8 mouse cellular contexts compared by ENCODE assay signal in genomic region chr9:120492010-120492399, GRCm38 (mm10). TPM values are rescaled to one million over a fixed set of nuclear protein-coding genes. Genes with fewer than 3 reads are reported as not detected.
A peak's percentile ranks its signal among the peaks of the same experiment; 100 is the strongest.
DNase-seq lines count a peak whose midpoint lies in the region; ATAC-seq and TF ChIP-seq lines count a peak whose summit lies in the region.

Gene Eif1b (plus strand): TSS chr9:120492232.

- 4% methylated on average over 19 of the region's 19 CpGs for WGBS in hindbrain, postnatal 0 days
- 5% methylated on average over 19 of the region's 19 CpGs for WGBS in liver, embryonic 16.5 days (ENCODE audit: insufficient replicate concordance)
- 3% methylated on average over 19 of the region's 19 CpGs for WGBS in stomach, embryonic 16.5 days

- peak; percentile 45 for ATAC-seq in hindbrain, postnatal 0 days
- ATAC-seq in liver, embryonic 16.5 days (ENCODE audit: low read depth): peak; percentile 19; the same call in 1 of the 2 replicates
- peak; percentile 7 for ATAC-seq in stomach, embryonic 16.5 days (ENCODE audit: insufficient read depth, low FRiP score)

- peak within 1 kb of the TSS; percentile 87 for H3K4me2 ChIP-seq in hindbrain, postnatal 0 days (ENCODE audit: low read depth, low read length)
- peak within 1 kb of the TSS; percentile 92 for H3K4me2 ChIP-seq in liver, embryonic 16.5 days (ENCODE audit: low read depth, low read length)
- H3K4me2 ChIP-seq in stomach, embryonic 16.5 days (ENCODE audit: low read depth, low read length): peak within 1 kb of the TSS; percentile 84

- H3K36me3 ChIP-seq in hindbrain, postnatal 0 days (ENCODE audit: insufficient read depth, low read length): peaks cover 22% of the 10 kb centered on the region; the same call in 1 of the 2 replicates
- H3K36me3 ChIP-seq in liver, embryonic 16.5 days (ENCODE audit: control insufficient read depth, insufficient read depth): peaks cover 22% of the 10 kb centered on the region
- peaks cover 17% of the 10 kb centered on the region for H3K36me3 ChIP-seq in stomach, embryonic 16.5 days (ENCODE audit: control insufficient read depth, insufficient read depth, low read length)

- no peaks in the 10 kb centered on the region for H3K4me1 ChIP-seq in hindbrain, postnatal 0 days (ENCODE audit: insufficient read depth, low read length)
- H3K4me1 ChIP-seq in liver, embryonic 16.5 days (ENCODE audit: control insufficient read depth, low read depth, low read length): peaks cover 17% of the 10 kb centered on the region
- H3K4me1 ChIP-seq in stomach, embryonic 16.5 days (ENCODE audit: control insufficient read depth, insufficient read depth, low read length): peaks cover 9% of the 10 kb centered on the region

- H3K9ac ChIP-seq in hindbrain, postnatal 0 days (replicated peaks; ENCODE audit: low read length): peak within 1 kb of the TSS; percentile 99
- H3K9ac ChIP-seq in liver, embryonic 16.5 days (ENCODE audit: low read depth, low read length): peak within 1 kb of the TSS; percentile 90
- peak within 1 kb of the TSS; percentile 99 for H3K9ac ChIP-seq in stomach, embryonic 16.5 days (ENCODE audit: low read length)

- intact Hi-C loops in left cerebral cortex, adult 2 months (cut with DNase I): loop anchor here (5.0 kb wide), 1 partner anchor 310 kb away; no protein-coding TSS in a partner anchor

- H3K9me3 ChIP-seq in hindbrain, postnatal 0 days (ENCODE audit: low read length): no peaks in the 10 kb centered on the region
- H3K9me3 ChIP-seq in liver, embryonic 16.5 days (replicated peaks; ENCODE audit: control insufficient read depth, low read length): no peaks in the 10 kb centered on the region
- H3K9me3 ChIP-seq in stomach, embryonic 16.5 days (replicated peaks; ENCODE audit: control insufficient read depth, low read length): no peaks in the 10 kb centered on the region

- peak within 1 kb of the TSS; percentile 94 for H3K27ac ChIP-seq in left cerebral cortex, adult 2 months
- H3K27ac ChIP-seq in hindbrain, postnatal 0 days: peak within 1 kb of the TSS; percentile 92
- peak within 1 kb of the TSS; percentile 90 for H3K27ac ChIP-seq in liver, embryonic 16.5 days (ENCODE audit: low read length)
- peak within 1 kb of the TSS; percentile 92 for H3K27ac ChIP-seq in stomach, embryonic 16.5 days (ENCODE audit: low read length)

- no peak for TF ChIP-seq CTCF in left cerebral cortex, adult 2 months (IDR thresholded peaks at IDR 0.05)
- TF ChIP-seq CTCF in hindbrain, postnatal 0 days (IDR thresholded peaks at IDR 0.05; ENCODE audit: low read depth): no peak

- no peaks in the 10 kb centered on the region for H3K27me3 ChIP-seq in hindbrain, postnatal 0 days (ENCODE audit: insufficient read depth, low read length)
- peaks cover 2% of the 10 kb centered on the region; the same call in 1 of the 2 replicates for H3K27me3 ChIP-seq in liver, embryonic 16.5 days (ENCODE audit: control insufficient read depth, insufficient read depth, low read depth, low read length)
- no peaks in the 10 kb centered on the region for H3K27me3 ChIP-seq in stomach, embryonic 16.5 days (ENCODE audit: control insufficient read depth, insufficient read depth, low read length)

- H3K4me3 ChIP-seq in left cerebral cortex, adult 2 months: peak within 1 kb of the TSS; percentile 85
- H3K4me3 ChIP-seq in hindbrain, postnatal 0 days (ENCODE audit: low read length): peak within 1 kb of the TSS; percentile 99
- H3K4me3 ChIP-seq in liver, embryonic 16.5 days (ENCODE audit: low read depth, low read length): peak within 1 kb of the TSS; percentile 85
- H3K4me3 ChIP-seq in stomach, embryonic 16.5 days (replicated peaks; ENCODE audit: low read length): peak within 1 kb of the TSS; percentile 100

- no peak for DNase-seq in left cerebral cortex, adult 2 months (ENCODE audit: extremely low spot score in 1 of 2, low spot score in 2 of 2)
- no peak for DNase-seq in left cerebral cortex, adult 11 months (ENCODE audit: low spot score)
- no peak for DNase-seq in adrenal gland, postnatal 14 days
- DNase-seq in gastrocnemius, adult 8-10 months (ENCODE audit: low spot score in 2 of 2): no peak
- no peak for DNase-seq in hindbrain, postnatal 0 days (ENCODE audit: low spot score)
- DNase-seq in ovary, postnatal 36 days (ENCODE audit: low spot score): no peak

RNA-seq across cellular contexts. Expression of gene Eif1b, which starts in this region (rescaled TPM):
- 100 to 1,000 TPM; 159 to 176 TPM for total RNA-seq in left cerebral cortex, adult 2 months (2021)
- 45.6 and 50.3 TPM in 2 replicates for total RNA-seq in adrenal gland, postnatal 14 days (2021)
- 10 to 100 TPM; 38.4 to 44.6 (median 42.4) TPM for total RNA-seq in gastrocnemius, adult 8-10 months (2022)
- 80.5 and 82.6 TPM in 2 replicates for total RNA-seq in hindbrain, postnatal 0 days (2014; rRNA removed)
- polyA plus RNA-seq in hindbrain, postnatal 0 days (2015; fragmentation: Nextera tagmentation; extraction: Ambion mirVana): 325 and 329 TPM in 2 replicates
- 53.0 and 58.7 TPM in 2 replicates for polyA plus RNA-seq in liver, embryonic 16.5 days (2015; fragmentation: Nextera tagmentation; extraction: Ambion mirVana)
- 129 and 138 TPM in 2 replicates for polyA plus RNA-seq in stomach, embryonic 16.5 days (2015; fragmentation: Nextera tagmentation; extraction: Ambion mirVana)
